Mouse (Mus musculus): ENCODE results near the gene Cdh15. TPM values are rescaled to one million over a fixed set of nuclear protein-coding genes. Genes with fewer than 3 reads are reported as not detected.

Cdh15 gene
- polyA plus RNA-seq, 1 experiment from 2014 or later = 0.72 TPM

GRCm38 (mm10) chr8:122819776-122820175 is 28.0 kb upstream of the Cdh15 start:
- WGBS = 88% methylated on average over 11 of the region's 11 CpGs
- H3K27ac ChIP-seq = no peak overlapping the region
- DNase-seq (ENCODE audit: extremely low spot score, low spot score) = no peak
- peaks cover 10% of the 10 kb centered on the region for H3K36me3 ChIP-seq (replicated peaks)
- no peaks in the 10 kb centered on the region for H3K9me3 ChIP-seq
- peaks cover 25% of the 10 kb centered on the region for H3K27me3 ChIP-seq (ENCODE audit: poor library complexity, severe bottlenecking)
- peaks cover 37% of the 10 kb centered on the region for H3K4me1 ChIP-seq
- H3K4me3 ChIP-seq = no peak overlapping the region

- H3K9me3 ChIP-seq = no peaks in the 10 kb centered on the region
- peaks cover 26% of the 10 kb centered on the region for H3K4me1 ChIP-seq
- 46% methylated on average over 5 of the region's 5 CpGs for WGBS
- 0 out of 2 replicates have a peak overlapping the region, but pooled peaks have one; percentile 7 for H3K27ac ChIP-seq
- no peak overlapping the region for H3K4me3 ChIP-seq
- DNase-seq (ENCODE audit: extremely low spot score, low spot score) = no peak
- H3K36me3 ChIP-seq (replicated peaks) = no peaks in the 10 kb centered on the region
- H3K27me3 ChIP-seq (ENCODE audit: poor library complexity, severe bottlenecking) = peaks cover 13% of the 10 kb centered on the region; the same call in 1 of the 2 replicates
These were observed 23.2 kb upstream of the Cdh15 start for GRCm38 (mm10) chr8:122824571-122824970.

DNA sequence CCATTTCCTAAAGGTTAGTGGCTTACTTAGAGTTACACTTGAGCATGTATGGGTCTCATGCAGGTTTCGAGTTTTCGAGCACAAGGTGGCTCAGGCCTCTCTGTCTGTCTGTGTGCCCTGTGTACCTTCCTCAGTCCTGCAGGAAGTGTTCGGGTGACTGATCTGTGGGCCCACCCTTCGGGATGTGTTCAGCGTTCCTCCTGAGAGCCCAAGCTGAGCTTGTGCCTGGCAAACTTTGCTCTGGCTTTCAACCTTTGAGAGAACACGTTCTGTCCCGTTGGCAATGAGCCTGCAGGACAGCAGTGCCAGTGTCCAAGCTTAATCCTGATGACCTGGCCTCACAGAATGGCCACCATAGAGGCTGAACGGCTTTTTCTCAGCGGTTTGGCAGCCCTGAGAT is 22.8 kb upstream of the Cdh15 start:
- Histone ChIP-seq H3K36me3 (replicated peaks) (no peaks in the 10 kb centered on the region), H3K4me3 (no peak overlapping the region), H3K27ac (0 out of 2 replicates have a peak overlapping the region, but pooled peaks have one; percentile 7), H3K9me3 (no peaks in the 10 kb centered on the region), H3K4me1 (peaks cover 26% of the 10 kb centered on the region), H3K27me3 (ENCODE audit: poor library complexity, severe bottlenecking) (peaks cover 13% of the 10 kb centered on the region; the same call in 1 of the 2 replicates)
- no peak for DNase-seq (ENCODE audit: extremely low spot score, low spot score)
- WGBS = 74% methylated on average over 9 of the region's 9 CpGs

GRCm38 (mm10) chr8:122825408-122825807 is 22.4 kb upstream of the Cdh15 start:
- H3K36me3 ChIP-seq (replicated peaks) = no peaks in the 10 kb centered on the region
- no peak overlapping the region for H3K4me3 ChIP-seq
- H3K27me3 ChIP-seq (ENCODE audit: poor library complexity, severe bottlenecking) = peaks cover 13% of the 10 kb centered on the region; the same call in 1 of the 2 replicates
- H3K27ac ChIP-seq = no peak overlapping the region
- H3K9me3 ChIP-seq = no peaks in the 10 kb centered on the region
- peaks cover 26% of the 10 kb centered on the region for H3K4me1 ChIP-seq
- DNase-seq (ENCODE audit: extremely low spot score, low spot score) = no peak
- 79% methylated on average over 8 of the region's 8 CpGs for WGBS

GRCm38 (mm10) chr8:122829396-122829795 is 18.4 kb upstream of the Cdh15 start:
- H3K27ac ChIP-seq = no peak overlapping the region
- H3K4me3 ChIP-seq = no peak overlapping the region
- peaks cover 17% of the 10 kb centered on the region; the same call in 1 of the 2 replicates for H3K27me3 ChIP-seq (ENCODE audit: poor library complexity, severe bottlenecking)
- no peaks in the 10 kb centered on the region for H3K9me3 ChIP-seq
- H3K4me1 ChIP-seq = peaks cover 21% of the 10 kb centered on the region
- WGBS = 87% methylated on average over 3 of the region's 3 CpGs
- no peak for DNase-seq (ENCODE audit: extremely low spot score, low spot score)
- H3K36me3 ChIP-seq (replicated peaks) = no peaks in the 10 kb centered on the region

DNA sequence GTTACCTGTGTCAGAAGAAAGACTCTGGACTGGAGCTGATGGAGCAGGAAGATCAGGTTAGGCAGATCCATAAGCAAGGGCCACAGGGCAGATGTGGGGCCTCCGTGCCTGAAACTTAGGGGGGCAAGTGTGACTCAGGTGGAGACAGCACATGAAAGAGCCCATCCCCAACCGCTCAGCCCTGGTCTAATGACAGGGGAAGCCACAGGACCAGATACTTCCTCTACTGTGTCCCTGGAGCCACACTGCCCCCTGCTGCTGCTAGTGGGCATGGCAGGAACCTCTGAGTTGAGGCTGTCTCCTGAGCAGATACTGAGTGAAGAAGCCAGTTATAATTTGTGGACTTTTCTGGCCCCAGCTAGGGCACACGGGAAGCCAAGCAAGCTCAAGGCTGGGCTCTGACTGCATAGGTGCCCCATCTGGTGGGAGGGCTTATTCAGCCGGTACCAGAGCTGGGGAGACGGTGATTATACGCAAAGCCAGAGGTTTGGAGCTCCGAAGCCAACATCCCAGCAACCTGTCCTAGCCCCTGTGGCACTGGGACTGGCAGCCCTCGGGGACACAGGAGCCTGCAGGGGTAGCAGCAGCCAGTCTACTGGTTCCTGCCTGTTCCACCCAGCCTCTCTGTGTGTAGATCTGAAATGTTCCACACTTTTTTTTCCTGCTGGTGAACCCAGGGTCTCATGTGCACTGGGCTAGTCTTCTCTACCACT is 17.3 kb upstream of the Cdh15 start:
- Histone ChIP-seq H3K9me3 (no peaks in the 10 kb centered on the region), H3K27ac (no peak overlapping the region), H3K4me1 (peaks cover 12% of the 10 kb centered on the region), H3K36me3 (replicated peaks) (no peaks in the 10 kb centered on the region), H3K4me3 (no peak overlapping the region), H3K27me3 (ENCODE audit: poor library complexity, severe bottlenecking) (peaks cover 17% of the 10 kb centered on the region; the same call in 1 of the 2 replicates)
- DNase-seq (ENCODE audit: extremely low spot score, low spot score) = peak; percentile 85
- WGBS = 47% methylated on average over 8 of the region's 8 CpGs

GRCm38 (mm10) chr8:122834416-122834815 is 13.3 kb upstream of the Cdh15 start:
- Histone ChIP-seq H3K27me3 (ENCODE audit: poor library complexity, severe bottlenecking) (peaks cover 6% of the 10 kb centered on the region; the same call in 1 of the 2 replicates), H3K4me3 (no peak overlapping the region), H3K27ac (no peak overlapping the region), H3K4me1 (no peaks in the 10 kb centered on the region; the same call in 1 of the 2 replicates), H3K9me3 (no peaks in the 10 kb centered on the region), H3K36me3 (replicated peaks) (no peaks in the 10 kb centered on the region)
- WGBS = 88% methylated on average over 8 of the region's 8 CpGs
- DNase-seq (ENCODE audit: extremely low spot score, low spot score) = no peak

DNA sequence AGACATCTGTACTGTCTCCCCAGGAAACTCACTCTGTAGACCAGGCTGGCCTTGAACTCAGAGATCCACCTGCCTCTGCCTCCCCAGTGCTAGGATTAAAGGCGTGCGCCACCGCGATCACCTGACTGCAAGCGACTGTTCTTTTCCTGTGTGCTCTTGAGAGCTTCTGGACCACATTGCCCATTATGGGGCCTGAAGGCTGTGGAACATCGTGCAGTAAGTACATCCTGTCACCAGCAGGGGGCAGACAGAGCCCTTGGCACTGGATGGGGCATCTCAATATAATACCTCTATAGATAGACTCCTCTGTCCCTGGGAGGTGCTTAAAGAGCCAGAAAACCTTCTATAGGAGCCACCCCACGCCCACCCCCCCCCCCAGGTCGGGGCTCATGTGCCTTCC is 12.8 kb upstream of the Cdh15 start:
- Histone ChIP-seq H3K9me3 (no peaks in the 10 kb centered on the region), H3K4me3 (no peak overlapping the region), H3K4me1 (no peaks in the 10 kb centered on the region; the same call in 1 of the 2 replicates), H3K27me3 (ENCODE audit: poor library complexity, severe bottlenecking) (0 out of 2 replicates have a peak, but pooled peaks cover 4% of the 10 kb centered on the region), H3K27ac (no peak overlapping the region), H3K36me3 (replicated peaks) (no peaks in the 10 kb centered on the region)
- peak; percentile 74 for DNase-seq (ENCODE audit: extremely low spot score, low spot score)
- WGBS = 39% methylated on average over 8 of the region's 8 CpGs

DNA sequence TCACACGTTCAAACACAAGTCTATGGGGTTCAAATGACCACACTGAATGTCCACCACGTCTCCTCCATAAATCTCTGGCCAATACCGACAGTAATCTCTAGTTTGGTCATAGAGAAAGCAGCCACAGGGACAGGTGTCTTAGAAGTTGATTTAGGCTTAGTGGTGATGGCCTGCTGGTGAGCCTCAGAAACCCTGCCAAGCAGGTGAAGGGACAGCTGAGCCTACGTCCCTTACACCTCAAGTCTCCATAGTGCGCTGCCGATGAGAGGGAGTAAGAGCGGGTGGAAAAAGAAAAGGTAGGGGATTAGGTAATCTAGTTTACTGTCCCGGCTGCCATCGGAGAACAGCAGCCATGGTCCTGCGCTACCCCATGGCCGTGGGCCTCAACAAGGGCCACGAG is 11.6 kb upstream of the Cdh15 start:
- Histone ChIP-seq H3K4me1 (peaks cover 6% of the 10 kb centered on the region; the same call in 1 of the 2 replicates), H3K9me3 (no peaks in the 10 kb centered on the region), H3K4me3 (no peak overlapping the region), H3K36me3 (replicated peaks) (no peaks in the 10 kb centered on the region), H3K27me3 (ENCODE audit: poor library complexity, severe bottlenecking) (0 out of 2 replicates have a peak, but pooled peaks cover 4% of the 10 kb centered on the region), H3K27ac (no peak overlapping the region)
- 89% methylated on average over 12 of the region's 12 CpGs for WGBS
- no peak for DNase-seq (ENCODE audit: extremely low spot score, low spot score)

- Histone ChIP-seq H3K36me3 (replicated peaks) (no peaks in the 10 kb centered on the region), H3K9me3 (no peaks in the 10 kb centered on the region), H3K4me3 (no peak overlapping the region), H3K27ac (no peak overlapping the region), H3K4me1 (peaks cover 6% of the 10 kb centered on the region; the same call in 1 of the 2 replicates), H3K27me3 (ENCODE audit: poor library complexity, severe bottlenecking) (0 out of 2 replicates have a peak, but pooled peaks cover 3% of the 10 kb centered on the region)
- WGBS = 91% methylated on average over 13 of the region's 13 CpGs
- DNase-seq (ENCODE audit: extremely low spot score, low spot score) = no peak
These were observed 11.1 kb upstream of the Cdh15 start for GRCm38 (mm10) chr8:122836696-122837095.

DNA sequence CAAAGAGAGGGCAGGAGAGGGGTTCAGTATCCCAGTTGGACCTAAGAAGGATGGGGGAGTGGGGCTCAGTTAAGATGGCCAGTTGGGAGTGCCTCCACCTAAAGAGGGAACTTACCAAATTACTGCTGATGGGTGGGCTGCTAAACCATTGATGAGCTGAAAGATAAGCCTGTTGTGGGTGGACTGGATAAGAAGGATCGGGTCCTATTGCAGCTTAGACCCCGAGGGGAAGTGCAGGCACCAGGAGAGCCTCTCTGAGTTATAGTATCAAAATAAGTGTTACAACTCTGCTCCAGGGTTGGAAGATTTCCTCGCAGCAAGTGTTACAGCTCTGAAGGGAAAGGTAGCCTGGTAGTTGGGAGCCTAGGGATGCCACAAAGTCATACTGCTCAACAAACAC is 3.6 kb upstream of the Cdh15 start:
- no peaks in the 10 kb centered on the region for H3K36me3 ChIP-seq (replicated peaks)
- no peak for DNase-seq (ENCODE audit: extremely low spot score, low spot score)
- H3K27me3 ChIP-seq (ENCODE audit: poor library complexity, severe bottlenecking) = peaks cover 20% of the 10 kb centered on the region
- H3K4me1 ChIP-seq = peaks cover 20% of the 10 kb centered on the region
- H3K27ac ChIP-seq = no peak overlapping the region
- no peak overlapping the region for H3K4me3 ChIP-seq
- 70% methylated on average over 3 of the region's 3 CpGs for WGBS
- H3K9me3 ChIP-seq = no peaks in the 10 kb centered on the region

- DNase-seq (ENCODE audit: extremely low spot score, low spot score) = no peak
- Histone ChIP-seq H3K9me3 (no peaks in the 10 kb centered on the region), H3K36me3 (replicated peaks) (no peaks in the 10 kb centered on the region), H3K4me3 (no peak overlapping the region), H3K27me3 (ENCODE audit: poor library complexity, severe bottlenecking) (peaks cover 33% of the 10 kb centered on the region), H3K4me1 (peaks cover 27% of the 10 kb centered on the region), H3K27ac (no peak overlapping the region)
- WGBS = 84% methylated on average over 4 of the region's 4 CpGs
These were observed 2.1 kb upstream of the Cdh15 start for GRCm38 (mm10) chr8:122845662-122846061.

DNA sequence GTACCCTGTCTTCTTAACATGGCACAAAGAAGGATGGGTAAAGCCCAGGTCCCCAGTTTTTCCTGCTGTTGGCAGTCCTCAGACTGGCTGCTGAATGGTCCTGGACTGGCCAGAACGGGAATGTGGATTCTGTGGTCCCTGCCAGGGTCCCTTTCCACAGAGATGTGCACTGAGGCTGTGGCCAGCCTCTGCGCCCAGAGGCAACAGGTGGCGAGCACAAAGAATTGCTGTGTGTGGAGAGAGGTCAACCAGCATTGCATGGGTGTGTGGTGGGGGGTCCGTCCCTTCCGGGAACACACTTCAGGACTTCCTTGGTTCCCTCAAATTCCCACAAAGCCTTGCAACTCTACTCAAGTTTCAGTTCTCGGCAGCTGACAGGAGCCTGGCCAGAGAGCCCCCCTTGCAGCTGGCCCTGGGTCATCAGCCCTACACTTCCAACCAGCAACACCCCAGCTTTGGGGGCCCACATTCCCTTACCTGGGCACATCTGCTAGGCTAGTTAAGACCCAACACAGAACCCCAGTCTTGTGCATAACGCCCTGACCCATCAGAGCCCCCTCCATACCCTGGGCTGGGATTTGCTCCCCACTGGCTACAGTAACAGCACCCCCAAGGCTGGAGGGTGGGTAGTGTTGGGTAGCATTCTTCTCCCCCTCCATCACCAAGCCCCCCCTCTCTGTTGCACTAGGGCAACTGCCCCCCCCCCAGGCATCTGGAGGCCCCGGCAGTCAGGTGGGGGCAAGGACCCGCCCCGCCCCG is 1.6 kb downstream of the Cdh15 start:
- Histone ChIP-seq H3K27ac (no peak overlapping the region), H3K4me3 (no peak overlapping the region)
- WGBS = 70% methylated on average over 11 of the region's 11 CpGs

More for the DNA sequence above, 1.6 kb downstream of the Cdh15 start:
- peaks cover 52% of the 10 kb centered on the region for H3K4me1 ChIP-seq
- no peaks in the 10 kb centered on the region for H3K36me3 ChIP-seq (replicated peaks)
- DNase-seq (ENCODE audit: extremely low spot score, low spot score) = no peak
- no peaks in the 10 kb centered on the region for H3K9me3 ChIP-seq
- peaks cover 42% of the 10 kb centered on the region for H3K27me3 ChIP-seq (ENCODE audit: poor library complexity, severe bottlenecking)

Measured in forebrain, embryonic 10.5 days (tissue).